Mouse (Mus musculus): ENCODE measurements around the gene Hist1h3g.

Gene Hist1h3g

GRCm38 (mm10) chr13:23515281-23515680 lies 19.9 kb upstream of the Hist1h3g start:
- no peak for DNase-seq (ENCODE audit: low read depth, low spot score)

GRCm38 (mm10) chr13:23515826-23516620 lies 19.2 kb upstream of the Hist1h3g start:
- no peak for DNase-seq (ENCODE audit: low read depth, low spot score)

GRCm38 (mm10) chr13:23516822-23517602 lies 18.2 kb upstream of the Hist1h3g start:
- peak; percentile 83 for DNase-seq (ENCODE audit: low read depth, low spot score)

- DNase-seq (ENCODE audit: low read depth, low spot score), result peak; percentile 88
Measured at GRCm38 (mm10) chr13:23517603-23518294, 17.5 kb upstream of the Hist1h3g start.

- DNase-seq (ENCODE audit: low read depth, low spot score), result no peak
Measured at GRCm38 (mm10) chr13:23518295-23518603, 17.0 kb upstream of the Hist1h3g start.

DNA sequence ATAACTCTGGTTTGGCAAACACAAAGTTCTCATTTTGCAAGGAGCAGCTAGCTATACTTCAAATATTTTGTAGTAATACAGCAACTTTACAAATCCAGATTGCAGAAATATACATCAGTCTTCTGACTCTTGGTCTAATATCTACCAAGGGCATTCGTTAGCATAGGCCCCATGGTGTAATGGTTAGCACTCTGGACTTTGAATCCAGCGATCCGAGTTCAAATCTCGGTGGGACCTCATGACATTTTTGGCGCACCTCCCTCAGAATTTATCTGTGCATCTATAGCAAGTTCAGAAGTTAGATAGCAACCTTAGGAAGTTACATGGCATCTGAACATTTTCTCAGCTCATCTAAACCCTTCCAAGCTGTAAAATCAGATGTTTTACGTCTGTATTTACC lies 16.3 kb upstream of the Hist1h3g start:
- peak; percentile 79 for DNase-seq (ENCODE audit: low read depth, low spot score)

DNA sequence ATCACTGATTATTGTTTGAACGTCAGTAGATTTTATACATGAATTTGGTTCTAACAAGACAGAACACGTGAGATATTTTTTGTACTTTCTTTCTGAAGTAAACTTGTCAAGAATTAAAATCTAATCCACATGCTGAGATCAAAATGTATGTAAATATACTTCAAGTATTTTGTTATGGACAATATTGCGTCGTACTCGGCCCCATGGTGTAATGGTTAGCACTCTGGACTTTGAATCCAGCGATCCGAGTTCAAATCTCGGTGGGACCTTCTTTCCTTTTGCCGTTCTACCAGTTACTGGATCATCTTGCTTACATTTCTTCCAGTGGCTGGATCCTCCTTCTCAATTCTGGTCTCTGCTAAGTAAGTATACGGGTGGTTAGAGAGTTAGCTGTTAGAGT lies 15.8 kb upstream of the Hist1h3g start:
- DNase-seq (ENCODE audit: low read depth, low spot score), result peak; percentile 78

DNA sequence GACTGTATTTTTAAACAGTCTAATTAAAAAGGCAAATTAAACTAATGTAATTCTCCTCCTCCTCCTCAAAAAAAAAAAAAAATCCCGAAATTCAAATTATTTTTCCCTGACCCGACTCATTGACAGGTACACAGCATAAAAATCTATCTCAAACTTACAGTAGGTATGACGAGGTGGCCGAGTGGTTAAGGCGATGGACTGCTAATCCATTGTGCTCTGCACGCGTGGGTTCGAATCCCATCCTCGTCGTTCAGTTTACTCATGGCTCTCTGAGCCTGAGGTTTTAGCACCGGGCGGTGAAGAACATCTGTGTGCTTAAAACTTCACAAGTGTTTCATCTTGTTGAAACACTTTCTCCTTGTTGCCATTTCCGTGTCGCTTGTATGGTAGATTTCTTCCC lies 13.5 kb upstream of the Hist1h3g start:
- peak; percentile 85 for DNase-seq (ENCODE audit: low read depth, low spot score)

GRCm38 (mm10) chr13:23523976-23524375 lies 11.2 kb upstream of the Hist1h3g start:
- DNase-seq (ENCODE audit: low read depth, low spot score), result no peak

- DNase-seq (ENCODE audit: low read depth, low spot score), result peak; percentile 91
Measured at GRCm38 (mm10) chr13:23524654-23525053, 10.6 kb upstream of the Hist1h3g start.

DNA sequence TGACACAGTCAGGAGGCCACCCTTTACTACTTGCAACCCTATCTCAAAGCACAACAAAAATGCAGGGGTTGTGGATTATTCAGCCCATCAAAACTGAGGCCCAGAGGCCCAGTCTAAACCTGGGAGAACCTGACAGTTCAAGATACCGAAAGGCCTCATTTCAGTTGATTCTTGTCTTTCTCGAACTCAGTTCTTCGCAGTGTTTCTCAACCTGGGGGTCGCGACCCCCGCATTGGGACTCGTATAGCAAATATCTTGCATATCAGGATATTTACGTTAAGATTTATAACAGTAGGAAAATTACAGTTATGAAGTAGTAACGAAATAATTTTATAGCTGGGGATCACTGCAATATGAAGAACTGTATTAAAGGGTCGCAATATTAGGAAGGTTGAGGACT lies 9.3 kb upstream of the Hist1h3g start:
- no peak for DNase-seq (ENCODE audit: low read depth, low spot score)

DNA sequence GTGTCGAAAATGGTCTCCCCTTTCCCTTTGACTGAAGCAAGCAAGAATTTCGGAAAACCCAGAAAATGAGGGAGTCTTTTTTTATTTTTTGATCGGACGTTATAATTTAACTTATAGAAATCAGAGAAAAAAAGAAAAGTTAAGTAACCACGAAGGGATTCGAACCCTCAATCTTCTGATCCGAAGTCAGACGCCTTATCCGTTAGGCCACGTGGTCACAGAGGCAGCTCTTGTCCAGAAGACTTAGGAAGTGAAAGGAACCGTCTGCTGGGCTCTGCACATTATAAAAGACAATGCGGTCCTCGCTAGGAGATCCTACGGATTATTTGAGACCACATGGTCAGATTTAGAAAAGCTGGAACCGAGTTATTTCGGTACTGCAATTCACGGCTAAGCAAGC lies 8.9 kb upstream of the Hist1h3g start:
- DNase-seq (ENCODE audit: low read depth, low spot score), result peak; percentile 96

GRCm38 (mm10) chr13:23529005-23529404 lies 6.2 kb upstream of the Hist1h3g start:
- DNase-seq (ENCODE audit: low read depth, low spot score), result no peak

DNA sequence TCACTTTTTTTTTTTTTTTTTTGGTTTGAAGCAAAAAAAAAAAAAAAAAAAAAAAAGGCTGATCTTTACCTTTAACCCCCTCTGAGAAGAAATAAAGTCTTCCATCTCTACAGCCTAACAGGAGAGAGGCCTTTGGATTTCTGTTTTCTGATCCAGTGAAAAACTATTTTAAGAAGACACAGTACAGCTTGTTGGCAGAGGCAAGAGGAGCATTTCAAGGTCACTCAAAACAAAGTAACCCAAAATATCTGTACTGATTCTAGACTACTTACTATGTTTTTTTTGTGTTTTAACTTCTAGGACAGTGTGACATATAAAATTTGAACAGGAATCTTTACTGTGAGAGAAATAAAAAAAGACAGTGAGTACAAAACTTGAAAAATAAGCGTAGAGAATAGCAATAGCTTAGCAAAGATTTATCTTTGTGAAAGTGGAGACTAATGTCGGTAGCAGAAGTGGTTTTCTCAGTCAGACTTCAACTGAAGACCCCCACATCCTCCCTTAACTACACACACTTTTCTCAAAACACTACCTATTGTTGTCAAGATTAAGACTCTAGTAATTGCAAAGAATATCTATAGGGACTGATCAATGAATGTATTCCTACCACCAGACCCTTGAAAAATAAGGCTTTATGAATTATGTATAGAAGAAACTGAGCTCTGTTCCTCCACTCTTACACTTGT lies 5.6 kb upstream of the Hist1h3g start:
- DNase-seq (ENCODE audit: low read depth, low spot score), result no peak

DNA sequence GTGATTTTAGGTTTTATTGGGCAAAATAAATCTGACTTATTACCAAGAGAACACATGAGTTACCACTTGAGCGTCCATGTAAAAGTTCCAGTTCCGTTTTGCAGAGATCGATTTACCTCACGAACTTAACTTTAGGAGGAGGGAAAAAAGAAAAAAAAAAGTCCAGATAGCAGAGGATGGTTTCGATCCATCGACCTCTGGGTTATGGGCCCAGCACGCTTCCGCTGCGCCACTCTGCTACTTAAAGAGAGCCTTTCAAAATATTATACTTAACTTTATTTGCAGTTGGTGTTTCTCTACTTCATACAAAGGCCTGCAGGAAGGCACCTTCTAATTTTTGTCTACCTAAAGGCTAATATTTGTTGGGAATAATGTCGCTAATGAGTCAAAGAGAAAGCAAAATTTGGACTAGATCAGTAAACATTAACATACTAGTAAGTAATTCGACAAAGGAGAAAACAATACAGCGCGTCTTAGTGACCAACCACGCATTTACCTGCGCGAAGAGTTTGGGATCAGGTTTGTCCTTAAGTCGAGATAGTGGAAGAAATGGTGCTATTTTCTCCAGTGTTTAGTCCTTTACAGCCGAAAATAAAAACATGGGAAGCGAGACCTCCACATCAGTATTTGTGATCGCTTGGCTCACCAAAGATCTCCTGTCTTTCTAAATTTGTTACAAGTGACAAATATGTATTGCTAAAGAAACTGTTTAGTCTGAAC lies 4.9 kb upstream of the Hist1h3g start:
- DNase-seq (ENCODE audit: low read depth, low spot score), result peak; percentile 68

DNA sequence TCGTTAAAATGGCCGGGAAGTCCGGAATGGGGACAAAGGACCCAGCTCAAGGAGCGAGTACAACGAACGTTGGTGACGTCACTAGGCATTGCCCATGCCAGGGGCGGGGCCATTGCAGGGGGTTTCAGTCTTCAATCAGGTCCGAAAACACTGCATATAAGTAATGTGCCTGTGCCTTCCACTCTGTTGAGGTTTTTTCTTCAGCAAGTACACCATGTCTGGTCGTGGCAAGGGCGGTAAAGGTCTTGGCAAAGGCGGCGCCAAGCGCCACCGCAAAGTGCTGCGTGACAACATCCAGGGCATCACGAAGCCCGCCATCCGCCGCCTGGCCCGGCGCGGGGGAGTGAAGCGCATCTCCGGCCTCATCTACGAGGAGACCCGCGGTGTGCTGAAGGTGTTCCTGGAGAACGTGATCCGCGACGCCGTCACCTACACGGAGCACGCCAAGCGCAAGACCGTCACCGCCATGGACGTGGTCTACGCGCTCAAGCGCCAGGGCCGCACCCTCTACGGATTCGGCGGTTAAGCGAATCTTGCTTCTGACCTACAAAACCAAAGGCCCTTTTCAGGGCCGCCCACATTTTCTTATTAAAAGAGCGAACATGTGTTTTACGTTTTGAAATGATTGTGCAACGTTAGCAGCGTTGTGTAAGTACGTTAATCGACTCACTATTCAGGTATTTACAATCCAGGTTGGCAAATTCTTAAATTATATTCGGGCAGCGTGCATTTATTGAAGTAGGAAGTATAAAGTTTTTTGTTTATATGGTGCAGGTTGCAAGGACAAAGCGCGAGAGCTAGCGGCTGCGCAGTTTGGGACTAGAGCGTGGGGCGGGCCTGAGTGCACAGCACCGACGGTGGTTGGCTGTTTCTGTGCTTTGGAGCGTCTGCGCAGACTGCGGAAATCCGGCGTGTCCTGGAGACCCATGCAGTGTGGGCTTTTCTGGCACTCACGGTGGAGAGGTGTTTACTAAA lies 4.0 kb upstream of the Hist1h3g start, which contains the start of gene Hist1h4h:
TSS of gene Hist1h4h (plus strand) at position 150 of the 975 bp plus-strand sequence.
- DNase-seq (ENCODE audit: low read depth, low spot score), result peak; percentile 99

- DNase-seq (ENCODE audit: low read depth, low spot score), result no peak
Measured at GRCm38 (mm10) chr13:23532262-23533075, 2.8 kb upstream of the Hist1h3g start.

DNA sequence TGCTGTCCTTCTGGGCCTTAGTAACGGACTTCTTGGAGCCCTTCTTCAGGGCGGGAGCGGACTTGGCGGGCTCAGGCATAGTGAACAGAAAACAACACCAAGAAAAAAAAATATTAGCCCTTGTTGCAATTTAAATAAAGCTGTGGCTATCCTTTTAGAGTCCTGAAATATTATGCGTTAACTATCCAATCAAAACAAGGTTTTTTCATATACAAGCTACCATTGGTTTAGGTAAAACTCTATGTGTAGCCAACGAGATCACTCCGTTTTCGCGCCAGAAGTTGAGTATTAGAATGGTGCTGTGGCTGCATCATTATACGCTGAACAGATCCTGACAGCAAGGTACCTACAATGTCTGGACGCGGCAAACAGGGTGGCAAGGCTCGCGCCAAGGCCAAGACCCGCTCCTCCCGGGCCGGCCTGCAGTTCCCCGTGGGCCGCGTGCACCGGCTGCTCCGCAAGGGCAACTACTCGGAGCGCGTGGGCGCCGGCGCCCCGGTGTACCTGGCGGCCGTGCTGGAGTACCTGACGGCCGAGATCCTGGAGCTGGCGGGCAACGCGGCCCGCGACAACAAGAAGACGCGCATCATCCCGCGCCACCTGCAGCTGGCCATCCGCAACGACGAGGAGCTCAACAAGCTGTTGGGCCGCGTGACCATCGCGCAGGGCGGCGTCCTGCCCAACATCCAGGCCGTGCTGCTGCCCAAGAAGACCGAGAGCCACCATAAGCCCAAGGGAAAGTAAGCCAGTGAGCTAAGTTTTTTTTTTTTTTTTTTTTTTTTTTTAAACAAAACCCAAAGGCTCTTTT lies 1.5 kb upstream of the Hist1h3g start, which contains the start of gene Hist1h2af:
TSS of gene Hist1h2af (plus strand) at position 347 of the 808 bp plus-strand sequence.
- DNase-seq (ENCODE audit: low read depth, low spot score), result peak; percentile 95

All from brain, adult 2 months (tissue).